Mouse (Mus musculus) liver, embryonic 11.5 days (tissue): ENCODE measurements around the gene Asic2. TPM values are rescaled to one million over a fixed set of nuclear protein-coding genes. Genes with fewer than 3 reads are reported as not detected.

Experiments used
- ATAC-seq: fragments of 200-750 bp; cut with Nextera tagmentation; replicated peaks from 2 replicates; pipeline ENCODE4 v1.8.0; 2017; ENCODE audit warnings: moderate number of reproducible peaks, mild to moderate bottlenecking, moderate TSS enrichment, moderate library complexity; ENCODE audit not compliant: low FRiP score
- DNase-seq: peaks from one replicate; pipeline ENCODE4 v3.0.0-alpha.2; 2017; ENCODE audit warnings: low spot score
- H3K27ac ChIP-seq: fragments of 300-500 bp; sonication (generic); 2 replicates; pipeline ENCODE4 v1.5.1; 2014; ENCODE audit warnings: mild to moderate bottlenecking, low read depth, low read length, control low read depth
- H3K27me3 ChIP-seq: fragments of 300-500 bp; sonication (generic); replicated peaks from 2 replicates; pipeline ENCODE4 v1.6.1; 2014; ENCODE audit warnings: low read length, mixed read lengths; ENCODE audit not compliant: control insufficient read depth, insufficient read depth
- H3K36me3 ChIP-seq: fragments of 300-500 bp; sonication (generic); 2 replicates; pipeline ENCODE4 v1.6.1; 2014; ENCODE audit warnings: mild to moderate bottlenecking, low read length, moderate library complexity, mixed read lengths; ENCODE audit not compliant: control insufficient read depth, insufficient read depth
- H3K4me1 ChIP-seq: fragments of 300-500 bp; sonication (generic); replicated peaks from 2 replicates; pipeline ENCODE4 v1.6.1; 2014; ENCODE audit warnings: low read length, mixed read lengths; ENCODE audit not compliant: control insufficient read depth, insufficient read depth
- H3K4me2 ChIP-seq: fragments of 300-500 bp; sonication (generic); 2 replicates; pipeline ENCODE4 v1.6.1; 2014; ENCODE audit warnings: mild to moderate bottlenecking, control low read depth, moderate library complexity
- H3K4me3 ChIP-seq: fragments of 300-500 bp; sonication (generic); 2 replicates; pipeline ENCODE4 v1.5.1; 2014; ENCODE audit warnings: low read depth, low read length, control low read depth
- H3K9ac ChIP-seq: fragments of 300-500 bp; sonication (generic); 2 replicates; pipeline ENCODE4 v1.6.1; 2014; ENCODE audit warnings: low read depth, low read length, control low read depth
- H3K9me3 ChIP-seq: fragments of 300-500 bp; sonication (generic); 2 replicates; pipeline ENCODE4 v1.6.1; 2016; ENCODE audit warnings: low read length, inconsistent platforms, mixed read lengths; ENCODE audit not compliant: control insufficient read depth
- WGBS: fragments of 180-500 bp; shearing (Covaris S2); extraction: QIAGEN DNeasy Blood & Tissue Kit; methylation state at CpG from one replicate; pipeline ENCODE4 v1.1.7; 2014; 5-methylcytosine and 5-hydroxymethylcytosine counted together
- polyA plus RNA-seq: library from polyadenylated mRNA; unstranded; fragments of >200 nt; fragmentation: Nextera tagmentation; extraction: Ambion mirVana; gene quantifications from 2 replicates; pipeline ENCODE4 v1.2.1, GENCODE M21; 2014

The Asic2 gene
- polyA plus RNA-seq, 1 experiment from 2014 or later = 0.27 TPM

DNA sequence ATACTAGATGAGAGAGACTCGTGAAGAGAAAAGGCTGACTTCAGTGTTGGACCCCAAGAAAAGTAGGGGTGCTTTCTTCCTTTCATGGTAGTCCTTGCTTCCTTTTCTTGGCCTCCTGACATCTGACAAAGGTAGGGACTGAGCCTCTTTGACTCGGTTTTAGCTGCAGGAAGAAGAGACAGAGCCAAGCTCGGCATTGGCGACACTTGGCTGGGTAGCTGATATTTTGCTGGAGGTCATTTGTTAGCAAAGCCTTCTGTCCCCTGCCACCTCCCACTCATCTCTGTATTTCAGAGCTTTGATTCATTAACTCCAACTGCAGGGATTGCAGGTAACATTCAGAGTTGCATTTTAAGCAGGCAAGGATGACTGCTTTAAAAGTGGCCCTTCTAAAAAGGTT lies 762.8 kb downstream of the Asic2 start:
- H3K4me3 ChIP-seq = no peak overlapping the region
- no peak for DNase-seq
- H3K27ac ChIP-seq = no peak overlapping the region
- no peak for ATAC-seq
- no peak overlapping the region for H3K9ac ChIP-seq
- H3K4me1 ChIP-seq = no peaks in the 10 kb centered on the region
- H3K27me3 ChIP-seq = no peaks in the 10 kb centered on the region
- H3K36me3 ChIP-seq = no peaks in the 10 kb centered on the region
- WGBS = 58% methylated on average over 4 of the region's 4 CpGs
- H3K9me3 ChIP-seq = no peaks in the 10 kb centered on the region
- H3K4me2 ChIP-seq = no peak overlapping the region

GRCm38 (mm10) chr11:81202578-81202977 lies 765.7 kb downstream of the Asic2 start:
- no peaks in the 10 kb centered on the region for H3K4me1 ChIP-seq
- H3K36me3 ChIP-seq = no peaks in the 10 kb centered on the region
- H3K4me2 ChIP-seq = no peak overlapping the region
- no peaks in the 10 kb centered on the region for H3K27me3 ChIP-seq
- no peak overlapping the region for H3K27ac ChIP-seq
- WGBS = 73% methylated on average over 5 of the region's 5 CpGs
- ATAC-seq (no peak), DNase-seq (no peak)
- no peak overlapping the region for H3K9ac ChIP-seq
- H3K9me3 ChIP-seq = no peaks in the 10 kb centered on the region
- H3K4me3 ChIP-seq = no peak overlapping the region

DNA sequence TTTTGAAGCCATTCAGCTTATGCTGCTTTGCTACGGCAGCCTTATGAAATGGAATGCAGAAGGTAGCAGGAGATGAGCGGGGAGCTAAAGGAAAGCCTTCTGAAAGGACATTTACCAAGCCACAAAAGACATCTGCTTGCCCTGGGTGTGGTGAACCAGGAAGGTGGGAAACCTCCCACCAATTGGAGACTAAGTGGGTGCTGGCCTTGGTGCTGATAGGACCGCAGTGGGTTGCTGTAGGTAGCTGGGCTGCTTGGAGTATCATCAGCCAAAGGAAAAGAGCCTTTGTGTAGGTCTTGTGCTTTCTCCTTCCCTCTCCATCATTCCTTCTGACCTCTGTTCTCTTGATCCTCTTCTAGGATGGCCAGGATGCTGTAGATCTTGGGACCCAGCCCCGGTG lies 774.4 kb downstream of the Asic2 start:
- whole genome bisulfite sequencing = 54% methylated on average over 4 of the region's 4 CpGs
- ATAC-seq (no peak), DNase-seq (peak; percentile 36)
- no peak overlapping the region for H3K4me3 ChIP-seq
- H3K27me3 ChIP-seq = no peaks in the 10 kb centered on the region
- H3K36me3 ChIP-seq = no peaks in the 10 kb centered on the region
- no peaks in the 10 kb centered on the region for H3K4me1 ChIP-seq
- H3K4me2 ChIP-seq = no peak overlapping the region
- H3K9ac ChIP-seq = no peak overlapping the region
- H3K9me3 ChIP-seq = no peaks in the 10 kb centered on the region
- no peak overlapping the region for H3K27ac ChIP-seq

DNA sequence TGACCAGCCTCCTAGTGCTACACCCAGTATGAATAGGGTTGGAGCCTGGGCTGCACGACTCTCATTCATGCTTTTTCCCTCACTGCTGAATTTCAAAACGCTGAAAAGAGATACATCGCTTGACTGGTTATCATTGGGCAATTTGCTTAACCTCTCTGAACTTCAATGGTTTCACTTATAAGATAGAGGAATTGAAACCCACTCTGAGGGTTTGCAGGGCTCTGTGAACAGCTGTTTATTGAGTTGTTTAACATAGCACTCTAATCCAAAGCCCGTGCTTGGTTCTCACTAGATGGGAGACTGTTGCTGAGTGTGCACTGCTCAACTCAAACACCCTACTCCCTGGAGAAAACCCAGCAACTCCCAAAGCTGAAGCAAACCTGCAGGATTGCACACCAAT lies 776.1 kb downstream of the Asic2 start:
- Histone ChIP-seq H3K9me3 (no peaks in the 10 kb centered on the region), H3K4me2 (no peak overlapping the region), H3K27me3 (no peaks in the 10 kb centered on the region), H3K36me3 (no peaks in the 10 kb centered on the region), H3K9ac (no peak overlapping the region), H3K27ac (no peak overlapping the region), H3K4me1 (no peaks in the 10 kb centered on the region), H3K4me3 (no peak overlapping the region)
- DNase-seq = no peak
- ATAC-seq = no peak
- WGBS = 85% methylated on average over 4 of the region's 4 CpGs

GRCm38 (mm10) chr11:81189103-81189502 lies 779.2 kb downstream of the Asic2 start:
- H3K4me3 ChIP-seq = no peak overlapping the region
- no peak overlapping the region for H3K4me2 ChIP-seq
- H3K4me1 ChIP-seq = no peaks in the 10 kb centered on the region
- no peak for DNase-seq
- H3K27ac ChIP-seq = no peak overlapping the region
- no peak overlapping the region for H3K9ac ChIP-seq
- no peaks in the 10 kb centered on the region for H3K36me3 ChIP-seq
- ATAC-seq = no peak
- H3K27me3 ChIP-seq = no peaks in the 10 kb centered on the region
- no peaks in the 10 kb centered on the region for H3K9me3 ChIP-seq
- 87% methylated on average over 6 of the region's 6 CpGs for WGBS

- Histone ChIP-seq H3K27ac (no peak overlapping the region), H3K9me3 (no peaks in the 10 kb centered on the region), H3K36me3 (no peaks in the 10 kb centered on the region), H3K4me3 (no peak overlapping the region), H3K27me3 (no peaks in the 10 kb centered on the region), H3K4me1 (no peaks in the 10 kb centered on the region), H3K9ac (no peak overlapping the region), H3K4me2 (no peak overlapping the region)
- DNase-seq (no peak), ATAC-seq (no peak)
- 85% methylated on average over 3 of the region's 3 CpGs for WGBS
Measured at GRCm38 (mm10) chr11:81187851-81188250, 780.4 kb downstream of the Asic2 start.

GRCm38 (mm10) chr11:81184721-81185120 lies 783.5 kb downstream of the Asic2 start:
- no peak overlapping the region for H3K4me2 ChIP-seq
- WGBS = 67% methylated on average over 7 of the region's 7 CpGs
- DNase-seq (no peak), ATAC-seq (no peak)
- no peak overlapping the region for H3K27ac ChIP-seq
- no peak overlapping the region for H3K4me3 ChIP-seq
- no peaks in the 10 kb centered on the region for H3K9me3 ChIP-seq
- H3K36me3 ChIP-seq = no peaks in the 10 kb centered on the region
- no peaks in the 10 kb centered on the region for H3K27me3 ChIP-seq
- no peak overlapping the region for H3K9ac ChIP-seq
- H3K4me1 ChIP-seq = no peaks in the 10 kb centered on the region

DNA sequence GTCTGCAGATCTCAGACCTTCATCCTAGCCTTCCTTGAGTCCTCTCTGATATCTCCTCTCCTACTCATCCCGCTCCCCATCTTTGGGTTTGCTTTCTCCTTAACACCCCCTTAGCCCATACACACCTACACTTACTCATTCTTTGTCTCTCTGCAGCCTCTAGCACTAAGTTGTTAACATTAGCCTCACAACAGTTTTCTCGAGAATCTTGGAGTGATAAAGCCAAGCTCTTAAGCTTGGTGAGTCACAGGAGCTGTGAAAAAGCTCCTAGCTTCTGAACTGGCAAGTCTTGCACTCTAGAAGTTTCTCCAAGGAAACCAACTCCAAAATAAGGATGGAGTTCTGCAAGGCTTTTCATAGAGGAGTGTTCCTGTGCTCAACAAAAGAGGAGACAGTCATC lies 803.4 kb downstream of the Asic2 start:
- DNase-seq (no peak), ATAC-seq (no peak)
- Histone ChIP-seq H3K27ac (no peak overlapping the region), H3K4me1 (no peaks in the 10 kb centered on the region), H3K36me3 (no peaks in the 10 kb centered on the region), H3K4me2 (no peak overlapping the region), H3K27me3 (no peaks in the 10 kb centered on the region), H3K9me3 (no peaks in the 10 kb centered on the region), H3K4me3 (no peak overlapping the region), H3K9ac (no peak overlapping the region)
- 68% methylated on average over 2 of the region's 2 CpGs for WGBS

DNA sequence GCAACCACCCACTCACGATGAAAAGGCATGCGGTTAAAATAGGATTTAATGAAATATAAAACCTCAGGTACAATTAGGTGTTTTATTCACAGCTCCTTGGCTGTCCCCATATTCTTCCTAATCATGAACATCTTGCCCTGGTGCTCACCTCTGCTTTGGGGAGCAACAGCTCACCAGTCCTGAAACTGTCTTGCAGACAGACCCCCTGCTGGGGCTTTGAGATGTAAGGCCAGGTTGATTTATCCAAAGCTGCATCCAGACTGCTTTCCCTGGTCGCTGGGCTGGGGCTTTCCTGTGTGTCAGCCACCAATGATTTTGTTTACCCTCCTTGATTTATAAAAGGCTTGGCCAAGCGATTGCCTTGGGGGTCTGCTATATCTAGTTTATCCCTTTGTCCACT lies 805.2 kb downstream of the Asic2 start:
- ATAC-seq = no peak

More for the DNA sequence above, 805.2 kb downstream of the Asic2 start:
- Histone ChIP-seq H3K9ac (no peak overlapping the region), H3K27me3 (no peaks in the 10 kb centered on the region), H3K4me3 (no peak overlapping the region), H3K4me2 (no peak overlapping the region), H3K27ac (no peak overlapping the region), H3K4me1 (no peaks in the 10 kb centered on the region), H3K9me3 (no peaks in the 10 kb centered on the region), H3K36me3 (no peaks in the 10 kb centered on the region)
- 63% methylated on average over 4 of the region's 4 CpGs for WGBS
- no peak for DNase-seq
